Mouse (Mus musculus) cerebellum, adult 9-11 months (tissue): Measurements from ENCODE around the gene Rpia.

ENCODE experiments used
- DNase-seq: peaks from one replicate; pipeline ENCODE4 v3.0.0; 2022

The Rpia gene

DNA sequence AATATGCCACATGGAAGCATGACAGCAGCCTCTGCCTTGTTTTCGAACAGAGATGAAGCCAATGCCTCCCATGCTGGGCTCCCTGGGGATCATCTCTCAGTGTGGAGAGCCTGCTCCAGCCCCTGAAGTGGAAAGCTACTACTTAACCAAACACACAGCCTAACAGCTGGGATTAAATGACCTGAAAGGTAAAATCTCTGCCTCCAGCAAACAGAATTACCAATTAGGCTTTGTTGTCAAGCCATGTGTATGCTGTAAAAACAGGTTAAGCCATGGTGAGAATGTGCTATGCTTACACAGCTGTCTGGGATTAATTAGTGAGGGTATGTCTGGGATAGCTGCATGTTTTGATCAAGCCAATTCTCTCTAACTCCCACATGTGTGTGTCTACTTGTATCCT, 42.3 kb downstream of the Rpia start:
- no peak for DNase-seq

DNA sequence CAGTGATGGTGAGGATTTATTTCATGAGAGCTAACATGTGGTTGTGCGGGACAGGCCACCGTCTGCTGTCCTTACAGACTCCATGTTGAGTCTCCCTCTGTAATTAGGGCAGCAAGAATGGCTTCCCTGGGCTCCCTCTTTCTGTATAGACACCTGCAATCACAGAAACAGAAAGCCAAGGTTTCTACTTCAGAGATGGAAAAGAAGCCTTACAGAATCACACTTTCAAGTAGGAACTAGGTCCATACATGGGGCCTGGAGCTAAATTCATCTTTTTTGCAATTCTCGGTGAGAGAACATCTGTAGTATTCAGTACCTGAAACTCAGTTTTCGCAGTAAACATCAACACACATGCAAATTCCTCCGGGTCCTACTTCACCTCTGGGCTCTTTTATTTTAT, 44.3 kb downstream of the Rpia start:
- no peak for DNase-seq

DNA sequence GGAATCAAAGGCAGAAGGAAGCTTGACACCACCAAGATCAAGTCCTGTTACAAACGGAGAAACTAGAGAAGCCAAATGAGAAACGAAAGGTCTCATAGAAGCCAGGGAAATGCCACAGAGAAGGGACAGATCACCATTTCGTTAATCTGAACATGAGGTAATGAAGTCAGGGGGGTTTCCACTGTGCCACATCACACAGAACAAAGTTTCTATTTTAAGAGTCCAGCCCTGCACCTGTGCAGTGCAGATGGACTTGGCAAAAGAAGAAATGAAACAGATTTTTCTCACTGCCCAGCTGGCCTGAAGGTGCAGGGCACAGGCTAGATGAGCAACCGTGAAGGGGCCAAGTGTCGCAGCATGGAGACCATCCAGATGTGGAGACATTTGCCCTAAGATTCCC, 48.1 kb downstream of the Rpia start:
- DNase-seq: no peak

DNA sequence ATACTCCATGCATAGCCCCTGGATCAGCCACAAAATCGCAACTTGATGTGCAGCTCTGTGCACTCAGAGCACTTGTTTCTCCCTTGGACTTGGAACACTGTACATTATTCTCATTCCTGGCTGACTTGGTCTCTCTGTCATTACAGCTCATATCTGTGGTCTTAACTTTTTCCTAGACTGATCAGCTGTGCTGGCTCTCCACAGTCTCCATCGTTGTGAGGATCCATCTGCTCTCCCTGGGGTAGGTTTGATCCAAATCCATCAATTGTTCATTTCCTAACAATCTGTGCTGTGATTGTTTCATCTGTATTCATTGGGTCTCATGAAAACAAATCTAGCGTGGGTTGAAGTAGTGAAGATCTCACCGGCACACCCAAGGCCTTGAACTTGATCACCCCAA, 49.2 kb downstream of the Rpia start:
- DNase-seq: no peak

DNA sequence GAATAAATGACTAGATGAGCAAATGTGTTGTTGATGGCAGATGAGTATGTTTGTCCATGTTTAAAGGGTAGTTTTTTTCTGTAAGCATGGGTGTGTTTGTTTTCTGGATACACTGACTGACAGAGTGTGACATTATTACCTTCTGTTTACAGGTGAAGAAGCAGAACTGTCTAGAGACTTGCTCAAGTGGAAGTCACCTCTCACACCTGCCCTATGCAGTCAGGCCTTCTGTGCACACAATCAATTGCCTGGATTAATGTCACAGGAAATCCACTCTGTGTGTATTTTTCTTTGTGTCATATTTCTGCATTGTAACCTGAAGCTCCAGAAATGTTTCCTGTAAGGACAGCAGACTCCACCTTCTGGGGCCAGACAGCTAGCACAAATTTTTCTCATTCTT, 51.5 kb downstream of the Rpia start:
- no peak for DNase-seq

DNA sequence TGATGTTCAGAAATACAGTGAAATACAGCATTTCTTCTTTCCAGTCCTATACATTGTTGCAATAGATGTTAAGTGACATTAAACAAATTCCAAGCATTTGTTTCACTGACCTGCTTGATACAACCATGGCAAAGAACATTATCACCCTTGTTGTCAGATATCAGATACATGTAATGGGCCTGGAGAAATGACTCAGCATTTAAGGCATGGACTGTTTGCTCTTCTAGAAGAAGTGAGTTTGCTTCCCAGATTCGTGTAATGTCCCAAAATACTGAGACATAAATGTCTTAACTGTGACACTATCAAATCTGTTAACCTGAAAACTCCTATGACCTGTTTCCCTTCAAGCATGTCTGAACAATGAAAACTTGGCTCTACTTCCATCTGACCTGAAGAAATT, 52.6 kb downstream of the Rpia start:
- no peak for DNase-seq

DNA sequence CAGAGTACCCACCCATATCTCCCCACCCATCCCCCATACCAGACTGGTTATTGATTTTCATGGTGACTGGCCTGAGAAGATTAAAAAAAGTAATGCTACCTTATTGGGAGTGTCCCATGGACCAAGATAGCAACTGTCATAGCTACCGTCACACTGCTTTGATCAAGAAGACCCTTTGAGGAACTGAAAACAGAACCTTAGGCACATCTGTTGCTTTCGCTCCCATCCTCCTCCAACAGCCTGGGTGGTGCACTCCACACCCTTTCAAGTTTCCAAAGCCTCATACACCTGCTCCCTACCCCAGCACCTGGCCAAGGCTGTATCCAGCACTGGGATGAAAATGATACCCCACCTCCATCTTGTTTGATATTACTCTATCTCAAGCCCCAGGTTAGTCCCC, 56.5 kb downstream of the Rpia start:
- DNase-seq: no peak

DNA sequence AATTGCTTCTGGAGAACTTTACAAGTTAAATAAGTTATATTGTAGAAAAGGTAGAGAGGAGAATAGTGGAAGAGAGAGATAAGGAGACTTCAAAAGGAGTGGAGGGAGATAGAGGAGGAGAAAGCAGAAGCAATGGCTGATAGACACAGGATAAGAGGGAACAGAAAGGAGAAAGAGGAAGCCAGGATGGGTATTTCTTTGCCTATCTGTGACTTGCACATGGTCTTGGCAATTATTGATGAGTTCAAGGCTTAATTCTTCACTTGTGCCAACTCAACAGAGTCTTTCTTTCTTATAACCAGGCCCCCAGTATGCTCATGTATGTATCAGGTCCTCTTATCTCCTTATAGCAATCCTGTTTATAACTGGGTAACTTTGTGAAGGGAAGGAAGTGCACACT, 61.2 kb downstream of the Rpia start:
- no peak for DNase-seq

DNA sequence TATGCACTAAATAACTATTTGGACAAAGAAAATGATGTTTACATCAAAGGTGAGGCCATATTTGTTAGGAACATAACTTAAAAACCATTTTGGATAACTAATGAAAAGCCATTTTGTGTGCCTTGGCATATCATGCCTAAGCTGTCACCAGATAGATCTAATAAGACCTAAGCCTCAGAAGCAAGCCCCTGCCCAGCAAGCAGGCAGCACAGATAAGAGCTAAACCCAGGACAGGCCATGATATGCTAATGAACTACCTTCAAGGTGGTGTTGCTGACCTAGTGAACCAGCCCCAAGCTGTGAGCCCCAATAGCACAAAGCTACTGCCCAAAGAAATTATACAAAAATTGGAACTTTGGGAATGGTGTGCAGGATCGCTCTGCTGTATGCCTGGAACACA, 62.9 kb downstream of the Rpia start:
- no peak for DNase-seq

DNA sequence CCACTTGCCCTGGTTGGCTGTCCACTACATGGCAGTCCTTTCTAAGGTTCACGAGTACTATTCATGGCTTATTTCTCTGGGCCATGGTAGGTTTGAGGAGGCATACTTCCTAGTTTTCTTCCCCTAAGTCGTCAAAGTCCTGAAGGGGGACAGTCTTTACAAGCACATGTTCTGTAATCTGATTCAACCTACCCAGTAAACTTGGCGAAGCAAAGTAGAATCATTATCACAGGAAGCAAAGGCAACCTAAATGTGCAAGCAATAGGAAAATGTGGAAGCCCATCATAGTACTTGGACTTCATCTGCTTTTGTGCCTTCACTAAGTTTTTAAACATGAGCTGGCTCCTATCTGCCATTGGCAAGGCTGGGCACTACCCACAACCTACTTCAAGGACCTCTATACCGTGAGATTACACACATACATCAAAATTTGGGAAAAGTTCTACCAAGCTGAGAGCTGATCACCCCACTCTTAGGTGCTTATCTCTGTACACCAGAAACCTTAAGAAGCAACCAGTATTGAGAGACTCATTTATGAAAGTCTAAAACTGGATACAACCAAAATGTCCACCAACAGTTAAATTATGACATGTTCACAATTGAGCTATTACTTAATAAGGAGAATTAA, 64.8 kb downstream of the Rpia start:
- no peak for DNase-seq

DNA sequence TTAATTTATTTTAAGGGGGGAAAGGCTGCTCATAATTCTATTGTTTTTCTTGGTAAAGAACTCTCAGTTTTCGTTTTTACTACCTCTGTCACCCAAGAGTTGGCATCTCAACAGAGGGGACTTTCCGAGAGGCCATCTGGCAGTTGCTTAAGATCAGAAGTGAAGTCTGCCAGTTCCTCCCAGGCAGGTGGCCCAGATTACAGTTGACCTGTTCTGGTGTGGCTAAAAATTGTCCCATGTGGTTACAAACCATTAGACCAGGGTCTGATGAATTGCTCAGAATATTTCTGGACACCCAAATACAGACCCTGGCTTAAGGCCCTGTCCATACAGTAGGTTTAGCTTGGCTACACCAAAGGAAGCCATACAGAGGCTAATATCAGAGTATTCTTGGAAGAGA, 66.4 kb downstream of the Rpia start:
- DNase-seq: peak; percentile 54

DNA sequence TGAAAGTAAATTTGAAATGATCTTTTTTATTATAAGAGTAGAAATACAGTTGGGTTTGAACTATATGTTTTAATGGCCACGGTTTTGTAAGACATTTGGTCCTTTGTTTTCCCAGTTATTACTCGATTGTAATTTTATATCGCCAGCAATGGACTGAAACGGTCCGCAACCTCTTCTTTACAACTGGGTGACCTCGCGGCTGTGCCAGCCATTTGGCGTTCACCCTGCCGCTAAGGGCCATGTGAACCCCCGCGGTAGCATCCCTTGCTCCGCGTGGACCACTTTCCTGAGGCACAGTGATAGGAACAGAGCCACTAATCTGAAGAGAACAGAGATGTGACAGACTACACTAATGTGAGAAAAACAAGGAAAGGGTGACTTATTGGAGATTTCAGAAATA, 67.3 kb downstream of the Rpia start:
- no peak for DNase-seq

DNA sequence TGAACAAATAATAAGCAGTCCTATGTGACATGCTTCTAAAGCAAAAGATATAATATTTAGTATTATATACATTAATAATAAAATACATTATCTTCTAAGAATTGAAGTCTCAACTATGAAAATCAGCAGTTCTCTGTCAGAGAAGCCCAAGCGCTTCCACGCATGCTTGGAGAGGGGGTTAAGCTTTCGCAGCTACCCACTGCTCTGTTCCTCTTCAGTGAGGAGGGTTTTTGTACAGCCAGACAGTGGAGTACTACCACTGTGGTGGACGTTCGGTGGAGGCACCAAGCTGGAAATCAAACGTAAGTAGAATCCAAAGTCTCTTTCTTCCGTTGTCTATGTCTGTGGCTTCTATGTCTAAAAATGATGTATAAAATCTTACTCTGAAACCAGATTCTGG, 69.7 kb downstream of the Rpia start:
- no peak for DNase-seq

DNA sequence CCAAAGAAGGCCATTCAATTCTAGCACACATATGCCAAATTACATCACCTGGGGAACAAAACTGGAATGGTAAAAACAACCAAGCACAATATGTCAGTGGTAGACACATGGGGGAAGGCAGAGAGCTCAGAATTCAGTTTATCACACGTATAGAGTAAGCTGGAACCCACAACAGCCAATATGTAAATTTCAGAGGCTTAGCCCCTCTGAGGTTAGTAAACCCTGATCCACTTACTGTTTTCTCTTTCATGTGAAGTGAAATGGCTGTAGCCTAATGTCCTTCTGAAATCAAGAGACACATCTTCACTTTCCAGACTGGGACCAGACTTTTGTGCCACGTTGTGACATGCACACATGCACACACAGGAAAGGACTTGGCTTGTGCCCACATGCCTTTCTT, 73.3 kb downstream of the Rpia start:
- DNase-seq: no peak

DNA sequence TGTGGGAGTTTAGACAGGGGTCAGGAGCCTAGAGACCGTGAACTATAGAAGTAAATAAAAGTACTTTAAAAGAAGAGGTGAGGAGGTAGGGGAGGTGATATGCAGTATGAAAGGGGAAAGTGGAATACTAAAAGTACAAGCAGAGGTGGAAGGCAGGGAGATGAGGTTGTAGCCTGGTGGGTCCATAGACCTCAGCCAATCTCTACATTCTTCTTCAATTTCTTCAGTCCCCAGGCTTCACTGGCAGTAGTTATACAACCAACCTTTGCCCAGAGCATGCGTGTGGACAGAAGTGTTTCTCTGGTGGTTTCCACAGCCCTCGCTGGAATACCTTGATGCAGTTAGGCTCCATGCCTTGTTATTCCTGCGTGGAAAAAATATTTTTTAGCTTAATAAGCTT, 73.9 kb downstream of the Rpia start:
- no peak for DNase-seq

DNA sequence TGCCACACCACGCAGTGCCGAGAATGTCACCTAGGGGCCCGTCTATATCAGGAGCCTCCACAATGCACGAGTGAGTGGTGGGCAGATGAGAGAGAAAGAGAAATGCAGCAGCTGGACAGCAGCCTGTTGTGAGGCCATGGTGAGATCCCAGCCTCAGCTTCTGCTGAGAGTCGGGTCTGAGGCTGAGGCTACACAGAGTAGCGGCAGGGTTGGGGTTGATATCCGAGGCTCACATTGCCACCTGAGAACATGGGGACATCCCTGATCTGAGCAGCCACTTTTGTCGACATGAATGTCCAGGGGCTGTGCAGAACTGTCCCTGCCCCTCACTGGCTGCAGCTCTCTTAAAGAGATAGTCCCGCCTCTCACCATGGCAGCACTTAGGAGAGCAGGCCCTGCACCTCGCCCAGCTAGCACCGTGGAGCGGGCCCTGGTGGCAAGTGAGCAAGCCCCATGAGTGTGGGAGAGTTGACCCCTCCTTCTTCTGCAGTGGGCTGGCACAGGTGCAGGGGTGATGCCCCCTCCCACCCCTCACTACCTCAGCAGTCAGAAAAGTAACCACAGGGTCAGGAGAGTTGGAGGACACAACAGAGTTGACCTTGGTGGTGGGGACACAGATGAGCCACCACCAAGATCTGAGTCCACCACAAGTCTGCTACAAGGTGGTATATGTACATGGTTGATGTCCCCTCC, 75.2 kb downstream of the Rpia start:
- peak; percentile 2 for DNase-seq
